Mouse (Mus musculus): Measurements from ENCODE around the gene Hmcn1. TPM values are rescaled to one million over a fixed set of nuclear protein-coding genes. Genes with fewer than 3 reads are reported as not detected.

Gene Hmcn1
- polyA plus RNA-seq, 1 experiment = 0.92 TPM

DNA sequence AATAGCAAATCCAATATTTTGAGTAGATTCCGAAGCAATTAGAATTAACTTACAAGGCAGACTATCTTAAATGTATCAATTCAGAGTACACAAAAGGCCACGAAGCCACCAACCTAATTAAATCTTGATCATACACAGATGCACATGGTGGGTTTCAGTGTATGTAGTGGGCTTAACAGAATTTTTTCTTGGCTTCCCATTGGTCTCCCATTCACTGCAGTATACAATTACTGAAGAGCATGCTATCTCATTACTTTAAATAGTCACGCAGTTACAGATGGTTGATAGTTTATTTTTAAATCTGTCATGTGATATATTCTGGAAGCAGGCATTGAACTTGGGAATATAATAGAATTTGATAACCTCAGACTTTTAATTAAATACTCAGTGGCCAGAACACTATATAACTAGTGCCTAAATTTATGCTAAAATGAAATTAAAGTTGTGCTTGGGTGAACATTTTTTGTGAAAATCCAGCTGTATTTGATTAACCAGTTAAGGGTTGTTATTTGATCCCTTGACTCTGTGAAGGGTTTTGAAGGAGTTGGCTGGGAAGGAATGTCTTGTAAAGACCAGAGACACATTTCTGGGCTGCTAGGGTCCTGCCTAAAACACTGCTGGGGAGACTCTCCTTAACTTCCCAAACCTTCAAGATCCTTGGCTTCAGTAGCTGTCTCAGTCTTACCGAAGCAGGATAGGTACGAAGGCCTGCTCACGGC, 455.7 kb downstream of the Hmcn1 start:
- Histone ChIP-seq H3K36me3 (ENCODE audit: control insufficient read depth, insufficient read depth, low read length) (no peaks in the 10 kb centered on the region), H3K27me3 (ENCODE audit: control insufficient read depth, insufficient read depth, low read length) (no peaks in the 10 kb centered on the region), H3K4me1 (replicated peaks; ENCODE audit: control insufficient read depth, insufficient read depth, low read length) (no peaks in the 10 kb centered on the region), H3K4me3 (ENCODE audit: control insufficient read depth, insufficient read depth, low read length) (no peak overlapping the region), H3K27ac (ENCODE audit: control insufficient read depth, insufficient read depth, low read length) (no peak overlapping the region)
- WGBS = 91% methylated on average over 6 of the region's 6 CpGs
- no peak for DNase-seq
- TF ChIP-seq CTCF (IDR thresholded peaks at IDR 0.05; ENCODE audit: borderline replicate concordance, control insufficient read depth, extremely low read depth, insufficient read depth, low read length, poor library complexity) (no peak), POLR2A (IDR thresholded peaks at IDR 0.05; ENCODE audit: control insufficient read depth, extremely low read depth, insufficient read depth, low read length, poor library complexity) (no peak)

DNA sequence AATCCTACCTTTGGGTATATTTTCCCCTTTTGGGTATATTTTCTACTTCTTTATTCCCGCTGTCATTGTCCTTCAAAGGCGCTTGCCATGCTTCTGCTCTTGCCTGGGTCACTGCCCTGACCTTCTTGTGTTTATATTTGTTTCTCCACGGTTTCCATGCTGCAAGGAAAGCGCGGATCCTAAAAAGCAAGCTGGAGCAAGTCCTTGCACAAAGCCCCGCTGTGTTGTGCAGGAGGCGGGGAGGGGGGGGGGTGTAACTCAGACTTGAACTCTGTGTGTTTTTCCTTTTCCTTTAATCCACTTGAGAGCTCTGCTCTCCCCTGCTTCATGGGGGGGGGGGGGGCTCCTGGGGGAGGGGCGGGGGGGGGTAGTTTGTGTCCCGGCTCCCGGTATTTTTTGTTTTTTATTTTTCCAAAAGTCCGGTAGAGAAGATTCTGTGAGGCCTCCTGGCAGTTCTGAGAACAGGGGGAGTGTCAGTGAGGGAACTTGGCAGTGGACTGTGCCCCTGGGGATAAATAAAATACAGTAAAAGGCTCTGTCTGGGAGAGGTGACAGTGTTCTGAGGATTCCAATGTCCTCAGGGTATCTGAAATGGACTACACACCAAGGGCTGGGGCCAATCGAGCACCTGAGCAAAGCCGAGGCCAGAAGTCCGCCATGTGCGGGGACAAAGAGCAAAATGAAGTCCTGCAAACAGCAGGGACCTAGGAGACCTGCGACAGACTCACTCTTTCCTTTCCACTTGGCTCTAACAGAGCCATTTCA, 457.3 kb downstream of the Hmcn1 start:
- H3K36me3 ChIP-seq (ENCODE audit: control insufficient read depth, insufficient read depth, low read length) = no peaks in the 10 kb centered on the region
- H3K27ac ChIP-seq (ENCODE audit: control insufficient read depth, insufficient read depth, low read length) = no peak overlapping the region
- DNase-seq = no peak
- TF ChIP-seq POLR2A (IDR thresholded peaks at IDR 0.05; ENCODE audit: control insufficient read depth, extremely low read depth, insufficient read depth, low read length, poor library complexity) (no peak), CTCF (IDR thresholded peaks at IDR 0.05; ENCODE audit: borderline replicate concordance, control insufficient read depth, extremely low read depth, insufficient read depth, low read length, poor library complexity) (no peak)
- 88% methylated on average over 16 of the region's 16 CpGs for WGBS
- H3K4me3 ChIP-seq (ENCODE audit: control insufficient read depth, insufficient read depth, low read length) = no peak overlapping the region
- H3K27me3 ChIP-seq (ENCODE audit: control insufficient read depth, insufficient read depth, low read length) = no peaks in the 10 kb centered on the region
- H3K4me1 ChIP-seq (replicated peaks; ENCODE audit: control insufficient read depth, insufficient read depth, low read length) = no peaks in the 10 kb centered on the region

DNA sequence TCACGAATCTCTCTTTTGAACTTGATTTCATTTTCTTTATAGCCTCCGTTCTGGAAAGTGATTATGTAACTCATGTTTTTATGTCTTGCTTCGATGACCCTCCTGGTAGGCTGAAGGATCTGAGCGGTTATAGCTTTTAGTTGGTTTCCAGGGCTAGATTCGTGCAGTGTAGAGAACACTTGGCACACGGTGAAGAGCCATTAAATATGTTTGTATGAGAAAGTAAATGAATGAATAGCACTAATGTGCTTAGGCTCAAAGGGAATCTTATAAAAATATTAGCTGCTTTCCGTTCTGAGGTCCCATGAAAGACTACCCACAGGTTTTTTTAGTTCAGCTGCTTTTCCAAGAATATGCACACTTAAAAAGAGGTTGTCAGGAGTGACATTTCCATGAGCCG, 458.6 kb downstream of the Hmcn1 start:
- WGBS = 96% methylated on average over 8 of the region's 8 CpGs

DNA sequence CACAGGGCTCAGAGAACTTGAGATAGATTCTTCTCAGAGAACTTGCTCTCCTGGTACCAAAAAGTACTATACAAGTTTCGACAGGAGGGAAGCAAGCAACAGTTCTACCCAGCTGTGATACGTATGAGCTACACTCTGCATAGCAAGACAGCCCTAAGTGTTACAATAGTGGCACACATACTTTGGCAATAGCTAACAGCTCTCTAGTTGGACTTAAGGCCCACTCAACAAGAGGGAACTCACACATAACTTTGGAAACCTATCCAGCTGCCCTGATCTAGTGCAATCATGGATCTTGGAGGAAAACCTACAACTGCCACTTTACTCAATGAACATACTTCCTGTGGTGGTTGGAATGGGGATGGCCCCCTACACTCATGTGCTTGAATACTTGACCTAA, 480.2 kb downstream of the Hmcn1 start:
- no peak for DNase-seq
- TF ChIP-seq POLR2A (IDR thresholded peaks at IDR 0.05; ENCODE audit: control insufficient read depth, extremely low read depth, insufficient read depth, low read length, poor library complexity) = no peak
- TF ChIP-seq CTCF (IDR thresholded peaks at IDR 0.05; ENCODE audit: borderline replicate concordance, control insufficient read depth, extremely low read depth, insufficient read depth, low read length, poor library complexity) = no peak
- Histone ChIP-seq H3K36me3 (ENCODE audit: control insufficient read depth, insufficient read depth, low read length) (no peaks in the 10 kb centered on the region), H3K4me3 (ENCODE audit: control insufficient read depth, insufficient read depth, low read length) (no peak overlapping the region), H3K27me3 (ENCODE audit: control insufficient read depth, insufficient read depth, low read length) (no peaks in the 10 kb centered on the region), H3K4me1 (replicated peaks; ENCODE audit: control insufficient read depth, insufficient read depth, low read length) (no peaks in the 10 kb centered on the region), H3K27ac (ENCODE audit: control insufficient read depth, insufficient read depth, low read length) (no peak overlapping the region)
- WGBS = 89% methylated on average over 2 of the region's 2 CpGs

More for the DNA sequence above, 458.6 kb downstream of the Hmcn1 start:
- H3K27ac ChIP-seq (ENCODE audit: control insufficient read depth, insufficient read depth, low read length) = no peak overlapping the region
- H3K4me3 ChIP-seq (ENCODE audit: control insufficient read depth, insufficient read depth, low read length) = no peak overlapping the region
- no peaks in the 10 kb centered on the region for H3K36me3 ChIP-seq (ENCODE audit: control insufficient read depth, insufficient read depth, low read length)
- H3K4me1 ChIP-seq (replicated peaks; ENCODE audit: control insufficient read depth, insufficient read depth, low read length) = no peaks in the 10 kb centered on the region
- DNase-seq = no peak
- H3K27me3 ChIP-seq (ENCODE audit: control insufficient read depth, insufficient read depth, low read length) = no peaks in the 10 kb centered on the region
- no peak for TF ChIP-seq POLR2A (IDR thresholded peaks at IDR 0.05; ENCODE audit: control insufficient read depth, extremely low read depth, insufficient read depth, low read length, poor library complexity)
- TF ChIP-seq CTCF (IDR thresholded peaks at IDR 0.05; ENCODE audit: borderline replicate concordance, control insufficient read depth, extremely low read depth, insufficient read depth, low read length, poor library complexity) = no peak

Other genes starting within 250 kb of the Hmcn1 start
- gene Gm47985, start 189.1 kb upstream of the Hmcn1 start, polyA plus RNA-seq (2012; rRNA removed) = 0.13 TPM in 1 of 2 replicates, not detected in the other
- gene Gm8947, start 198.9 kb upstream of the Hmcn1 start, polyA plus RNA-seq (2012; rRNA removed) = not detected in 2 replicates
- gene Gm47995, start 205.0 kb upstream of the Hmcn1 start, polyA plus RNA-seq (2012; rRNA removed) = not detected in 2 replicates
- not detected in 2 replicates for gene 3110040M04Rik, start 210.7 kb upstream of the Hmcn1 start, polyA plus RNA-seq (2012; rRNA removed)
- gene Gm47996, start 216.7 kb upstream of the Hmcn1 start, polyA plus RNA-seq (2012; rRNA removed) = not detected in 2 replicates

Measured in thymus, adult 2 months (tissue).